Mouse (Mus musculus): ENCODE results near the gene Nelfa. TPM values are rescaled to one million over a fixed set of nuclear protein-coding genes. Genes with fewer than 3 reads are reported as not detected.
A peak's percentile ranks its signal among the peaks of the same experiment; 100 is the strongest.

Gene Nelfa
- 23.0 and 24.6 TPM in 2 replicates for polyA plus RNA-seq (2012; rRNA removed)

DNA sequence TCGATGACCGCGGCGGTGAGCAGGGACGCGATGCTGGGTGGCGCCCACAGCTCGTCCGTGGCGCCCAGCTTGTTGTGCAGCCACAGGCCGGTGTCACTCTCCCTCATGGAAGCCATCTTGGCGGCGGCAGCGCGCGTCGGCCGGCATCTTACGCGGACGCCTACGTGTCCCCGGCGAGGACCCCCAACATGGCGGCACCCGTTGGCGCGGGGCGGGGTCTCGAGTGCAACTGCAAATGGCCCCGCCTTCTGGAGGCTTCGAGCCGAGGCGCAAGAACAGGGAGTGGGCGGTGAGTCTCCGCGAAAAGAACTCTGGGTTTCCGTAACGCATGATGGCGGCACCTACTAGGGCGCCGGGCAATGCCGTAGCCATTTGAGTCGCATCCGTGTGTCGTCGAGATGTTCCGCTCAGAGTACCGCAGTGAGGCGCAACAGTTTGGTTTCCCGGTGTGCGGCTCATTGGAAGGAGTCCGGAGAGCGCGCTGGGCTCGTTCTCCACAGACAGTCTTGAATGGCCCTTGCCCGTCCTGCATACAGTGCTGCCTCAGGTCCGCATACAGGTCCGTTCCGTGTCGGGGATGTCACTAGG, at the start of gene Nelfa:
TSS of gene Nelfa (minus strand) at position 294 of the 588 bp plus-strand sequence.
- no peaks in the 10 kb centered on the region for H3K27me3 ChIP-seq (replicated peaks; ENCODE audit: control insufficient read depth, insufficient read depth, low read length)
- 0 out of 2 replicates have a peak, but pooled peaks have one; percentile 10 for TF ChIP-seq CTCF (conservative IDR thresholded peaks at IDR 0.05; ENCODE audit: insufficient read depth, insufficient read length, low read depth, low read length)
- TF ChIP-seq POLR2A (IDR thresholded peaks at IDR 0.05; ENCODE audit: low read depth, low read length): peak; percentile 82
- H3K4me1 ChIP-seq (ENCODE audit: control insufficient read depth, insufficient read depth, low read length): peaks cover 7% of the 10 kb centered on the region; the same call in 1 of the 2 replicates
- peak within 1 kb of the TSS; percentile 69 for H3K27ac ChIP-seq (ENCODE audit: insufficient read depth, low read depth, low read length)
- peak within 1 kb of the TSS; percentile 69 for H3K4me3 ChIP-seq (ENCODE audit: insufficient read depth, low read depth, low read length)
- DNase-seq: peak; percentile 99
- no peaks in the 10 kb centered on the region for H3K36me3 ChIP-seq (ENCODE audit: control insufficient read depth, insufficient read depth, low read length)
- WGBS: under 1% methylated on average over 61 of the region's 61 CpGs

DNA sequence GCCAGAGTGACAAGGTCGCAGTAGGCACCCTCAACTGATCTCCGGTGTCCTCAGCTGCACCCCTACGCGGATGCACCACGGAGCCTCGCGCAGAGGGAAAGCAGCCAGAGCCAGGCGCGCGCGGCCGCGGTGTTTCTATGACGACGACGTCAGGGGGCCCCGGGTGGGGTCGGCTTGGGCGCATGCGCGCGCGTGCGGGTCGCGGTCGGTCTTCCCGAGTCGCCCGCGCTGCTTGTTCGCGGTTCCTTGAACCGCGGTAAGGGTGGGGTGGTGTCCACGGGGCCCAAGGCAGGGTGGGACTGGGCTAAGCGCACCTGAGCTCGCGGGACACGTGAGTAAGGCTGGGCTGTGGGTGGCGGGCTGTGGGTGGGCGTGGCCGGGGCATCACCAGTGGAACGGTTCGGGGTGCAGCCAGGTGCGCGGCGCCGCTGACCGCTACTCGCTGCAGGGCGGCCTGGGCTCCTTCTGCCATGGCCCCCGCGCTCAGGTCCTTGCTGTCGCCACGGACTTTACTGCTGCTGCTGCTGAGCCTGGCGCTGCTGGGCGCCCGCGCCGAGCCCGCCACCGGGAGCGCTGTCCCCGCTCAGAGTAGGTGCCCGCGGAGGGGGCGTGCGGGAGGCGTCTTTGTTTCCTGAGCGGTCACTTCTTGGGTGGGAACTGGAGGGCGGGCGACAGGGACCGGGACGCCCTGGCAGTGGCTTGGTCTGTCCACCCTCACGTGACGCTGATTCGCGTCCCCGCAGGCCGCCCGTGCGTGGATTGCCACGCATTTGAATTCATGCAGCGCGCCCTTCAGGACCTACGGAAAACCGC, 47.3 kb upstream of the Nelfa start, which contains the start of gene Gm1673:
TSS of gene Gm1673 (plus strand) at position 125 of the 813 bp plus-strand sequence.
- H3K4me1 ChIP-seq (ENCODE audit: control insufficient read depth, insufficient read depth, low read length): no peaks in the 10 kb centered on the region
- H3K27ac ChIP-seq (ENCODE audit: insufficient read depth, low read depth, low read length): no peak within 1 kb of the TSS
- under 1% methylated on average over 85 of the region's 88 CpGs for WGBS
- peak; percentile 61 for DNase-seq
- peak within 1 kb of the TSS; percentile 82 for H3K4me3 ChIP-seq (ENCODE audit: insufficient read depth, low read depth, low read length)
- H3K36me3 ChIP-seq (ENCODE audit: control insufficient read depth, insufficient read depth, low read length): no peaks in the 10 kb centered on the region
- H3K27me3 ChIP-seq (replicated peaks; ENCODE audit: control insufficient read depth, insufficient read depth, low read length): no peaks in the 10 kb centered on the region
- TF ChIP-seq CTCF (conservative IDR thresholded peaks at IDR 0.05; ENCODE audit: insufficient read depth, insufficient read length, low read depth, low read length): no peak
- no peak for TF ChIP-seq POLR2A (IDR thresholded peaks at IDR 0.05; ENCODE audit: low read depth, low read length)

DNA sequence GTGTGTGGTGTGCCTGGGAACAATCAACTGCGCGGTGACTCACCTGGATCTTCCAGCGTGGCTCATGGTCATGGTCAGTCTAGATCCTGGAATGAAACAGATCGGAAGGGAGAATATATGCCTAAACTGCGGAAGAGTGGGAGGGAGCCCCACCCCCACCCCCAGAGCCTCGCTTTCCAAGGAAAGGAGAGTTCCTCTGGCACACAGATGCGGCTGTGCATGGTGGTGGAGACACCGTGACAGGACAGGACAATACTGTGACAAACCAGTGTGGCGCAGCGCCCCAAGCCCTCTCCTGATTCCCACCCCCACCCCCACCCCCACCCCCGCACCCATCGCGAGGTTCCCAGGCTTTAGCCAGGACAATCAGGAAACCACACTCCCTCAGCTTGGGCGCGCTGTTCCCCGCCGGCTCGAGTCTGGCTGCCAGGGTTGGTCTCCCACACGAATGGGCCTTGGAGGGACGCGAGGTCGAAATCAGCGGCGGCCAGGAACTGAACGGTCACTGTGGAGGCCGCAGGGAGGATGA, 46.6 kb upstream of the Nelfa start:
- H3K4me3 ChIP-seq (ENCODE audit: insufficient read depth, low read depth, low read length): peak overlapping the region; percentile 82
- no peak overlapping the region for H3K27ac ChIP-seq (ENCODE audit: insufficient read depth, low read depth, low read length)
- no peaks in the 10 kb centered on the region for H3K36me3 ChIP-seq (ENCODE audit: control insufficient read depth, insufficient read depth, low read length)
- 7% methylated on average over 26 of the region's 26 CpGs for WGBS
- no peak for TF ChIP-seq CTCF (conservative IDR thresholded peaks at IDR 0.05; ENCODE audit: insufficient read depth, insufficient read length, low read depth, low read length)
- no peak for DNase-seq
- no peaks in the 10 kb centered on the region for H3K27me3 ChIP-seq (replicated peaks; ENCODE audit: control insufficient read depth, insufficient read depth, low read length)
- H3K4me1 ChIP-seq (ENCODE audit: control insufficient read depth, insufficient read depth, low read length): no peaks in the 10 kb centered on the region

DNA sequence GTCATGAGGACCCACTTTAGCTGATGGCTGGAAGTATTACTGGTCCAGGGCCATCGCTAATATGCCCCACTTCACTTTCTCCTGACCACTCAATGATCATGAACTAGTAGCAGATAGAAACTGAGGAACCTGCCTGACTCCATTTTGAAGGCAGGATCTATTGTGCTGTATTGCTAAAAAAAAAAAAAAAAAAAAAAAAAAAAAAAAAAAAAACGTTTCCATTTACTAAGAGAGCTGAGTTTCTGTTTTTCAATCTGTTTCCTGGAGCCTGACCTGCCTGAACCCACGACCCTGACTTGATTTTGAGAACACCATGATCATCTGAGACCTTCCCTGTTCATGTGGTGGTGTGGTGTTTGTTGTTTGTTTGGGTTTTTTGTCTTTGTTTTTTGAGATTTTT, 40.1 kb upstream of the Nelfa start:
- no peak for DNase-seq
- H3K4me1 ChIP-seq (ENCODE audit: control insufficient read depth, insufficient read depth, low read length): no peaks in the 10 kb centered on the region
- no peak for TF ChIP-seq POLR2A (IDR thresholded peaks at IDR 0.05; ENCODE audit: low read depth, low read length)
- no peak for TF ChIP-seq CTCF (conservative IDR thresholded peaks at IDR 0.05; ENCODE audit: insufficient read depth, insufficient read length, low read depth, low read length)
- no peaks in the 10 kb centered on the region for H3K36me3 ChIP-seq (ENCODE audit: control insufficient read depth, insufficient read depth, low read length)
- H3K27ac ChIP-seq (ENCODE audit: insufficient read depth, low read depth, low read length): no peak overlapping the region
- H3K4me3 ChIP-seq (ENCODE audit: insufficient read depth, low read depth, low read length): no peak overlapping the region
- H3K27me3 ChIP-seq (replicated peaks; ENCODE audit: control insufficient read depth, insufficient read depth, low read length): no peaks in the 10 kb centered on the region; the same call in 1 of the 2 replicates
- WGBS: 36% methylated on average over 3 of the region's 3 CpGs

DNA sequence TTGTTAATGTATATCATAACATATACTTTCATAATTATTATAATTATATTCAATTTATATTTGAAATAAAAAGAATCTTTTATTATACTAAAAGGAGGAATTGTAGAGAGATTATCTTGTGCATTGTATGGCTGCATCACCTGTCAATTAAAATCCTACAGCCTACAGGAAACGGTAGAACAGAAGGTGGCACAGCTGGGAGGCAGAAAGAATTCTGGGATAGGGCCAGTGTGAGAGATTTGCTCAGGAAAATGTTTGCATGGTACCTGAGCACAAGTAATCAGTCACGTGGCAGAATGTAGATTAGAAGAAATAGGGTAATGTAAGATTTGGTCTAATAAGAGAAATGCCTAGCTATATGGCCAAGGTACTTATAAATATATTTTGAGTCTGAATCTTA, 38.5 kb upstream of the Nelfa start:
- H3K27ac ChIP-seq (ENCODE audit: insufficient read depth, low read depth, low read length): no peak overlapping the region
- H3K27me3 ChIP-seq (replicated peaks; ENCODE audit: control insufficient read depth, insufficient read depth, low read length): no peaks in the 10 kb centered on the region; the same call in 1 of the 2 replicates
- 60% methylated on average over 2 of the region's 2 CpGs for WGBS
- DNase-seq: no peak
- TF ChIP-seq CTCF (conservative IDR thresholded peaks at IDR 0.05; ENCODE audit: insufficient read depth, insufficient read length, low read depth, low read length) (no peak), POLR2A (IDR thresholded peaks at IDR 0.05; ENCODE audit: low read depth, low read length) (no peak)
- H3K36me3 ChIP-seq (ENCODE audit: control insufficient read depth, insufficient read depth, low read length): no peaks in the 10 kb centered on the region
- no peaks in the 10 kb centered on the region for H3K4me1 ChIP-seq (ENCODE audit: control insufficient read depth, insufficient read depth, low read length)
- no peak overlapping the region for H3K4me3 ChIP-seq (ENCODE audit: insufficient read depth, low read depth, low read length)

DNA sequence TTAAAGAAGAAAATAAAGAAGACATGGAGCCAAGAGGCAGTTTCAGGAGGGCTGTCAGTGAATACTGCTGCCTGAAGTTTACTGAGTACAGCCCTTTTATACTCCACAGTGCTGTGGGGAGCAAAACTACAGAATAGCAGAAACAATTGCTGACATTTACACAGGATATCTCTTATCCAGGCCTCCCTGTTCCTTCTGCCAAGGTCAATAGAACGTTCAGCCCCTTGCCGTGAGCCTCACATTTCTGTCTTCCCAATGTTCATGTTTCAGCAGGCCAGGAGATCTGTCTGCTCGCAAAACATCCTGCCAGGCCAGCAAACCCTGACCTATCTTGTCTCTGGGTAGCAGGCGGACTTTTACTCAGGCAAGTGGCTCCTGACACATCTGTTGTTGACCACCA, 23.2 kb upstream of the Nelfa start:
- Histone ChIP-seq H3K27ac (ENCODE audit: insufficient read depth, low read depth, low read length) (no peak overlapping the region), H3K27me3 (replicated peaks; ENCODE audit: control insufficient read depth, insufficient read depth, low read length) (no peaks in the 10 kb centered on the region), H3K4me1 (ENCODE audit: control insufficient read depth, insufficient read depth, low read length) (no peaks in the 10 kb centered on the region), H3K36me3 (ENCODE audit: control insufficient read depth, insufficient read depth, low read length) (no peaks in the 10 kb centered on the region), H3K4me3 (ENCODE audit: insufficient read depth, low read depth, low read length) (no peak overlapping the region)
- TF ChIP-seq POLR2A (IDR thresholded peaks at IDR 0.05; ENCODE audit: low read depth, low read length) (no peak), CTCF (conservative IDR thresholded peaks at IDR 0.05; ENCODE audit: insufficient read depth, insufficient read length, low read depth, low read length) (no peak)
- 72% methylated on average over 4 of the region's 4 CpGs for whole genome bisulfite sequencing
- no peak for DNase-seq

DNA sequence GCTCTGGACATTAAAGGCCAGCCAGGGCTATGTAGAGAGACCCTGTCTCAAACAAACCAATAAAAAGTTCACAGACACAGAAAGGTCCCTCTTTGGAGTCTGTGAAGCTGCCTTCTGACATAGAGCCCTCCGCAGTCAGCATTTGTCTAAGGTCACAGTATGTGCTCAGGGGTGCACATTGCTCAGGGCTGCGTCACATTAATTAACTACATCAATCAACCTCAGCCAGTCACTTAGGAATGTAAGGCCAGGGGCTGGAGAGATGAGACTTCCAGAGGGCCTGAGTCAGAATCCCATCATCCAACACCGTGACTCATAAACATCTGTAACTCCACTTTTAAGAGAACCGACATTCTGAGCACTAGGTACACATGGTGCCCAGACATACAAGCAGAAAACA, 19.7 kb upstream of the Nelfa start:
- Histone ChIP-seq H3K36me3 (ENCODE audit: control insufficient read depth, insufficient read depth, low read length) (no peaks in the 10 kb centered on the region), H3K27me3 (replicated peaks; ENCODE audit: control insufficient read depth, insufficient read depth, low read length) (no peaks in the 10 kb centered on the region), H3K4me1 (ENCODE audit: control insufficient read depth, insufficient read depth, low read length) (no peaks in the 10 kb centered on the region), H3K4me3 (ENCODE audit: insufficient read depth, low read depth, low read length) (no peak overlapping the region), H3K27ac (ENCODE audit: insufficient read depth, low read depth, low read length) (no peak overlapping the region)
- TF ChIP-seq CTCF (conservative IDR thresholded peaks at IDR 0.05; ENCODE audit: insufficient read depth, insufficient read length, low read depth, low read length) (no peak), POLR2A (IDR thresholded peaks at IDR 0.05; ENCODE audit: low read depth, low read length) (no peak)
- no peak for DNase-seq
- WGBS: 57% methylated on average over 4 of the region's 4 CpGs
